Mouse (Mus musculus) CD4-positive helper T cell, adult 2 months (primary cell): ENCODE results near the gene Chga.

Experiments used
- DNase-seq: peaks from one replicate; pipeline ENCODE4 v3.0.0-alpha.2; 2012; ENCODE audit warnings: low read depth, missing footprints, low spot score

Chga gene

DNA sequence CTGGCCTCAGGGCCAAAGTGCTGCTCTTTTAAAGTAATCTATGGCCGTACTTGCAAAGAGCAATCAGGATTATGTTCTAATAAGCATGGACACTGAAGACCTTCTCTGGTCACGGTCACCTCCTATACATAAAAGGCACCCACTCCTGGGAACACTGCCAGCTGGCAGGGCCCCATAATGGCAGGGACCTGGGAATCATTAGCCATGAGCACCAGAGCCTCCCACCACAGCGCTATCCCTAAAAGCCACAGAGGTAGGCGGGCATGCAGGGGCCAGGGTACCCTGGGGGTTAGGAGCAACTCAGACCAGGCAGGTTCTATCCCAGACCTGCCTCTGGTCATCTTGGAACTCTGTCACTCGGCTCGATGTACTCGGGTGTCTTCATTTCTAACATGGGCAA lies 45.0 kb downstream of the Chga start:
- DNase-seq, result no peak

DNA sequence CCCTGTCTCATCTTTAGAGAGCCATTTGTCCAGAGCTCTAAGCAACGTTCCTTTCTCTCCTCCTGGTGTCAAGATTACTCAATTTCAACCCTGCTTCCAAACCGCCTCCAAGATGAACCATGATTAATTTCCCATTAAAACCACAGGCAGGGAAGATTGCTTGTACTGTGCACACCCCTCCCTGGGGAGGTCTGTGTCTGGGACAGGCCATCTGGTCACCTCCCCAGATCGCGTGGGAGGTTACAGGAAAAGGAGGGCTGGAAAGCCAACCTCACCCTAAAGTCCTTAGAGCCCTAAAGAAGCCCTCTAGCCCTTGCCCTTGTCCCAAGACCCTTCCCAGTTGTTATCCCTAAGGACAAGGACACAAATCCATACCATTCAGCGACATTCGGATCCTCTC lies 45.6 kb downstream of the Chga start:
- no peak for DNase-seq

DNA sequence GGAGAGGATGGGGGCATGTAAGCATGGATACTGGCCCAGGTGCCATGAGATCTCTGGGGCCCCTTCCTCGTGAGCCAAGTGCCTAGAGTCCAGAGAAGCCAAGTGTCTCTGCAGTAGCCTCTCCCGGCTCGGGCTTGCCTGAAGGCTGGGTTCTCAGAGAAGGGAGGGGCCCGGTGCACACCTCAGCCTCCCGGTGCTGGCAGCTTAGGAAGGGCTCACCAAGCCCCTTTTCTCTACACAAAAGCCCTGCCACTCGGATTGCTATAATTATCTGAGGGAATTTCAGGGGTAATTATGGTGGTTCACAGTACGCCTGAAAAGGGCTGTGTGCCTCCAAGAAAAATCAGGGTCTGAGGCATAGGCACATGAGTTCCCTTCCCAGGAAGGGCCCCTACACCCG lies 47.1 kb downstream of the Chga start:
- DNase-seq, result no peak

DNA sequence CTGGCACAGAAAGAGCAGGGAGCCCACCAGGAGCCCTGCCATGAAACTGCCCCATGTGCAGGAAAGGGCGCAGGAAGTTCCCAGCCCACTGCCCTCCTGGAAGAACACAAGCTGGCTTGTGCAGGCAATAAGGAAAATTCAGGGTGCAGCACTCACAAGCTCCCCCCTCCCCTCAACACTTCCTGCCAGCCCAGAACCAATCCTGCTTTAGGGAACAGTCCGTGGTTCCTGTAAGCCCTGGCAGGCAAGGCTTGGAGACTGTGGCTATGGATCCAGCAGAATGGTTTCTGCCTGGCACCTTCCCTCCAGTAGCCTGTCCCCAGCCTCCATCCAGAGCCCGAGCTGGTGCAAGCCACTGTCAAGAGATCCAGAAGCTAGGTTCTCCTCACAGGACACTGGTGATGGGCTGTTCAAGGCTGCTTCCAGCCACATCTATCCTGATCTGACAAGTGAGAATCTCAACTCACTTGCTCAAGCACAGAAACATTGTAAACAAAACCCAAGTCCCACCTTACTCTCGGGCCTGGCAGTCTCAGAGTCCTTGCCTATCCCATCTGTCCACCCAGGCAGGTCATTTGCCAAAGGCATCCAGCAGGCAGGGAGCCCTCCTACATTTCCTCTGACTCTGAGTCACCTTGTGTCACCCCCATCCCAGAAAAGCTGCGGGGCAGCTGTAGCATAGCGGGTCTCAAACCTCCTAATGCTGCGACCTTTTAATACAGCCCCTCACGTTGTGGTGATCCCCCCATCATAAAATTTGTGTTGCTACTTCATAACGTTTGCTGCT lies 47.7 kb downstream of the Chga start:
- no peak for DNase-seq

DNA sequence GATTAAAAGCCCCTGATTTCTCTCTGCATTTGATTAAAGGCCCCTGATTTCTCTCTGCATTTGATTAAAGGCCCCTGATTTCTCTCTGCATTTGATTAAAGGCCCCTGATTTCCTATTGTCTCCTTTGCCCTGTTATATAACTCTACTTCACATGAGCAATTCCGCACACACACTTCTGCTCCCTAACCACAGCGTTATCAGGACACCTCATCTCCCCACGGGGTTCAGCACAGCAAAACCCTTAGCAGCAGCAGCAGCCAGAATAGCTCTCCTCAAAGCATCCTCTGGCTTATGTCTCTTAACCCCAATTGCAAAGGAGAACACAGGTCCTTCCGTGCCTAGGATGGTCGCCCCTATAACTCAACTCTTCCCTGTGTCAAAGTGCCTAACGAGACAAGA lies 50.8 kb downstream of the Chga start:
- peak; percentile 68 for DNase-seq

DNA sequence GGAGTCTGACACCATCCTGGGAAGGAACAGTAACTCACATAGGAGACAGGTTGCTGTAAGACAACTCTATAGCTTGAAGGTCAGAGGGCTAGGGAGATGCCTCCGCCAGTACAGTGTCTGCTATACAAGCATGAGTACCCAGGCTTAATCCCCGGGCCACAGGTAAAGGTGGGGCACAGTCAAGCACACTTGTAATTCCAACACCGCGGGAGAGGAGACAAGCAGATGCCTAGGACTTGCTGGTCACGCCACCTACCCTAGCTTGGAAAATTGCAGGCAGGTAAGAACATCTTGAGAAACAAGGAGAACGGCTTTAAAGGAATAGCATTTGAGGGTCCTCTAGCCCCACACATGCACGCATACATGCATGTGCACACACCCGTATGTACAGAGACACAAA lies 52.3 kb downstream of the Chga start:
- DNase-seq, result no peak

DNA sequence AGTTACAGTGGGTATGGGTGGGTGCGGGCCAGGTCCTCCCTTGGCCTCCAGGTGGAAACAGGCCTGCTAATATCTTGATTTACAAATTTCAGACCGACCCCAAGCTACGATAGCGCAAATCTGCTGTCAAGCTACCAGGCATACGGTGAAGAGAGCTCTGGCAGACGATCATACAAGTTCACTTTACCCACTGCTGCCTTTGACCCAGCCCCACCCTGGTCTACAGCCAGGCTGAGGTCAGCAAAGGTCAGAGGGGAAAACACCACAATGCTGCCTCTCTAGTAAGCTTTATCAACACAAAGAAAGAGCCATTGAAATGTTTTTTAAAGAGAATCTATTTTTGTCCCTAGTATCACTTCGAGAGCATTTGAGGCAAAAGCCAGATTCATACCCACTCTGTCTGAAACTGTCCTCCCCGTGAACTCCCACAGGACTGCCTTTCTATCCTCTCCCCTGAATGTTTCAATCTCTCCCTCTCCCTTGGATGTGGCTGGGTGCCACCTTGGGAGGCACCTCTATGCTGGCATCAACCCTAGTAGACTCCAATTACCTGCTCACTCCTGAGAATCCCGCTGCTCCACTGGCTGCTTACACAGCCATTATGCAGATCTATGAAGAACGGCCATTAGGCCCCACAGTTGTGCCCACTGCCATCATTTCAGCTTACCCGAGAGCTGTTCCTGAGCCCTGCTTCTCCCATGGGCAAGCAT lies 53.2 kb downstream of the Chga start:
- no peak for DNase-seq

DNA sequence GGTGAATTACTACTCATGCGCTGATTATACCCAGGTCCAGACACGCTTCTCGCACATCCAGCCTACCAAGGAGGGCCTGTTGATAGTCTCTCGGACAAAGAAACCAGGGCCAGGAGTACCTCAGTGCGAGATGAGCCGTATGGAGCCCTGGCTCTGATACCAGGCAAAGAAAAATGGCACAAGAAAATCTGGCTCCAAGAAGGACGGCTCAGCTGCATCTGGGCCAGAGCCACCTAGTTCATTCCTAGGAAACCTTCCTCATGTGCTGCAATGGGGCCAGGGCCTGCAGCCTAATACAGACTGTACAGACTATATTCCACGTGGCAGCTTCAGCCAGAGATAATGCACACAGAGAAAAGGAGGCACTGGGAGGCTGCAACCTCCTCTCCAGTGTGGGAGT lies 56.2 kb downstream of the Chga start:
- no peak for DNase-seq

DNA sequence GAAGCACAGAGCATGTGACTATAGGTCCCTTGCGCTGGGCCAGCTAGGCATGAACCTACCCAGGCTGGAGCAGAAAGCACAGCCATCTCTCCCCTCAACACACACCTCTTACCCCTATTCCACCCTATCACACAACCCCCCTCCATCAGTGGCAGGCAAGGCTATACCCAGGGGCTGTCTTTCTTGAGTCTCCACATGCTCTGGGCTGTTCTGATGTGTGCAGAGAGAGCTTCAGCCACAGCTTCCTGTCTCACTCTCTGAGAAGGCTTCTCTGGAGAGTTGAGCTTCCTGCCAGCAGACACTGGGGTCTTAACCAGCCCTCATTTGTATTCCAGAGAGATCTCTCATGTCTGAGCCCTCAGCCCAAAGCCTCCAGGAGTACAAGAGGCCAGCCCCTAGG lies 57.7 kb downstream of the Chga start:
- peak; percentile 69 for DNase-seq

DNA sequence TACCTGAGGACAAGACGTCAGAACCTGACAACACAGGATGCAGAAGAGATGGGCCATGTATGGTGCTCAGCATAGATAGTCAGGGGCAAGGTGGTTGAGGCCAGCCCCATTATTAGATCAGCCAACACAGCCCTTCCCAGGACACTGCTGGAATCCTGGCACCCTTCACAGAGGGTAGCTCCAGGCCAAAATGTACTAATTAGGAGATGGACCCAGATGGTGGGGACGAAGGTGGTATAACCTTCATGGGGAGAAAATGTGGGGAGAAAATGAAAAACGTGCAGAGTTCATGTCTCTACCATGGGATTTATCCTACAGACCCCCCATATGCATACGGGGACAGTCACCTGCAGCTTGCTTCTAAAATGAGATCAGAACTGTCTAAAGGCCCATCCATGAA lies 58.6 kb downstream of the Chga start:
- no peak for DNase-seq
